Mouse (Mus musculus): ENCODE measurements around the gene Fam57b. TPM values are rescaled to one million over a fixed set of nuclear protein-coding genes. Genes with fewer than 3 reads are reported as not detected.

The Fam57b gene
- polyA plus RNA-seq, 1 experiment: 2.9 TPM

GRCm38 (mm10) chr7:126818818-126819217, 21.4 kb downstream of the Fam57b start:
- WGBS: 47% methylated on average over 1 of the region's 1 CpGs
- no peak for DNase-seq
- no peak for TF ChIP-seq POLR2A (IDR thresholded peaks at IDR 0.05; ENCODE audit: control insufficient read depth, extremely low read depth, insufficient read depth, low read length, poor library complexity)
- no peak for TF ChIP-seq CTCF (IDR thresholded peaks at IDR 0.05; ENCODE audit: borderline replicate concordance, control insufficient read depth, extremely low read depth, insufficient read depth, low read length, poor library complexity)
- Histone ChIP-seq H3K27me3 (ENCODE audit: control insufficient read depth, insufficient read depth, low read length) (no peaks in the 10 kb centered on the region), H3K4me3 (ENCODE audit: control insufficient read depth, insufficient read depth, low read length) (no peak overlapping the region), H3K4me1 (replicated peaks; ENCODE audit: control insufficient read depth, insufficient read depth, low read length) (peaks cover 4% of the 10 kb centered on the region), H3K36me3 (ENCODE audit: control insufficient read depth, insufficient read depth, low read length) (no peaks in the 10 kb centered on the region), H3K27ac (ENCODE audit: control insufficient read depth, insufficient read depth, low read length) (no peak overlapping the region)

DNA sequence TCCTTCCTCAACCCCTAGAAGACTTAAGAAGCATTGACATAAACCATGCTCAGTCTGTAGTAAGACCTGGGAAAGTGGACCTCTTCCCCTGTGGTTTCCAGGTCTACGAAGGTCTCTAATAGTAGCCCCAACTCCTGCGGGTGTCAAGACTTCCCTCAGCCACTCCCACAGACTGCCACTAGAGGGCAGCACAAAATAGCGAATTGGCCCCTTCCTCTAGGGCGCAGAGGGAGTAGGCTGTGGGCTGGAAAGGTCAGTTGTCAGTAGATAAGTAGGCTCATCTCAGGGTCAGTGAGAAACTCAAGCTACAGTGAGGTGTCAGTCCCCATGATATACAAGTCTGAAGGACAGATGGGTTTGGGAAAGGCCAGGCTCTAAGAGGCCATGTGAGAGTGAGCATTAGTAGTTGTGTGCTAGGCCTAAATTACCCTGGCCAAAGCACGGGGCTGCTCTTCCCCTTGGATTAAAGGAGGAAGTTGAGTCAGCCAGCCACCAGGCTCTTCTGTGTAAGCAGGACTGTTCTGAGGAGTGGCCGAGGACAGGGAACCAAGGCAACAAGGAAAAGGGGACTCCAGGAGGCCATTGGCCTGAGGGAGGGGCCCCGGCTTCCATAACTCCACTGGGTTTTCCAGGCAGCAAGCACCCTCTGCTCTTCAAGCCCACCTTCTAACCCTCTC, 24.5 kb downstream of the Fam57b start:
- 32% methylated on average over 7 of the region's 7 CpGs for WGBS
- no peaks in the 10 kb centered on the region for H3K4me1 ChIP-seq (replicated peaks; ENCODE audit: control insufficient read depth, insufficient read depth, low read length)
- no peak overlapping the region for H3K27ac ChIP-seq (ENCODE audit: control insufficient read depth, insufficient read depth, low read length)
- H3K36me3 ChIP-seq (ENCODE audit: control insufficient read depth, insufficient read depth, low read length): no peaks in the 10 kb centered on the region
- H3K4me3 ChIP-seq (ENCODE audit: control insufficient read depth, insufficient read depth, low read length): no peak overlapping the region
- H3K27me3 ChIP-seq (ENCODE audit: control insufficient read depth, insufficient read depth, low read length): no peaks in the 10 kb centered on the region; the same call in 1 of the 2 replicates
- TF ChIP-seq POLR2A (IDR thresholded peaks at IDR 0.05; ENCODE audit: control insufficient read depth, extremely low read depth, insufficient read depth, low read length, poor library complexity) (no peak), CTCF (IDR thresholded peaks at IDR 0.05; ENCODE audit: borderline replicate concordance, control insufficient read depth, extremely low read depth, insufficient read depth, low read length, poor library complexity) (peak; percentile 82; the same call in 1 of the 2 replicates)
- DNase-seq: peak; percentile 77

- H3K27me3 ChIP-seq (ENCODE audit: control insufficient read depth, insufficient read depth, low read length): no peaks in the 10 kb centered on the region; the same call in 1 of the 2 replicates
- 79% methylated on average over 9 of the region's 9 CpGs for WGBS
- TF ChIP-seq CTCF (IDR thresholded peaks at IDR 0.05; ENCODE audit: borderline replicate concordance, control insufficient read depth, extremely low read depth, insufficient read depth, low read length, poor library complexity): no peak
- no peak for TF ChIP-seq POLR2A (IDR thresholded peaks at IDR 0.05; ENCODE audit: control insufficient read depth, extremely low read depth, insufficient read depth, low read length, poor library complexity)
- H3K4me1 ChIP-seq (replicated peaks; ENCODE audit: control insufficient read depth, insufficient read depth, low read length): no peaks in the 10 kb centered on the region
- H3K36me3 ChIP-seq (ENCODE audit: control insufficient read depth, insufficient read depth, low read length): no peaks in the 10 kb centered on the region
- no peak for DNase-seq
- no peak overlapping the region for H3K4me3 ChIP-seq (ENCODE audit: control insufficient read depth, insufficient read depth, low read length)
- H3K27ac ChIP-seq (ENCODE audit: control insufficient read depth, insufficient read depth, low read length): no peak overlapping the region
Observed at GRCm38 (mm10) chr7:126822741-126823140, 25.3 kb downstream of the Fam57b start.

DNA sequence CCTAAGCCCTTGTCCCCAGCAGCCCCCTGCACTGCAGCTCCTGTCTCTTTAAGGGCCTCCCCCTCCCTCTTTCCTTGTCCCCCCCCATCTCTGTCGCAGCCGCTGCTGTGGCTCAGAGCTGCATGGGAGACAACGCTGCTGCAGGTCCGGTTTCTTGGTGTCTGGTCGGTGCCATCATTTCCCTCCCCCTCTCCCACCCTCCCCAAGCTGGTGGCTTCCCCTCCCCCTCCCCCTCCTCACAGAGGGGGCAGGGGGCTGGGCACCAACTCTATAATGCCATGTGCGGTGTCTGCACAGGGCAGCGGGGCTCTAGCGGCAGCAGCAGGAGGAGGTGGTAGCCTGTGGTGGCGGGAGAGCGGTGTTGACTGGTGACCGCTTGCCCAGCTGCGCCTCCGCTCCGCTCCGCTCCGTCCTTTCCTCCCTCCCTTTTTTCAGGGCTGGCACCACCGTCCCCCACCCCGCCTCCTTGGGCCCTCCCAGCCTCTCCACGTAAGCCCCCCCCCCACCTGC, 25.8 kb downstream of the Fam57b start:
- H3K27ac ChIP-seq (ENCODE audit: control insufficient read depth, insufficient read depth, low read length): no peak overlapping the region
- no peak overlapping the region for H3K4me3 ChIP-seq (ENCODE audit: control insufficient read depth, insufficient read depth, low read length)
- no peak for DNase-seq
- H3K4me1 ChIP-seq (replicated peaks; ENCODE audit: control insufficient read depth, insufficient read depth, low read length): no peaks in the 10 kb centered on the region
- H3K36me3 ChIP-seq (ENCODE audit: control insufficient read depth, insufficient read depth, low read length): no peaks in the 10 kb centered on the region
- TF ChIP-seq CTCF (IDR thresholded peaks at IDR 0.05; ENCODE audit: borderline replicate concordance, control insufficient read depth, extremely low read depth, insufficient read depth, low read length, poor library complexity) (no peak), POLR2A (IDR thresholded peaks at IDR 0.05; ENCODE audit: control insufficient read depth, extremely low read depth, insufficient read depth, low read length, poor library complexity) (no peak)
- 12% methylated on average over 19 of the region's 19 CpGs for WGBS
- H3K27me3 ChIP-seq (ENCODE audit: control insufficient read depth, insufficient read depth, low read length): no peaks in the 10 kb centered on the region; the same call in 1 of the 2 replicates

- Histone ChIP-seq H3K4me1 (replicated peaks; ENCODE audit: control insufficient read depth, insufficient read depth, low read length) (no peaks in the 10 kb centered on the region), H3K36me3 (ENCODE audit: control insufficient read depth, insufficient read depth, low read length) (no peaks in the 10 kb centered on the region), H3K27me3 (ENCODE audit: control insufficient read depth, insufficient read depth, low read length) (no peaks in the 10 kb centered on the region; the same call in 1 of the 2 replicates), H3K4me3 (ENCODE audit: control insufficient read depth, insufficient read depth, low read length) (no peak overlapping the region), H3K27ac (ENCODE audit: control insufficient read depth, insufficient read depth, low read length) (no peak overlapping the region)
- WGBS: 37% methylated on average over 10 of the region's 10 CpGs
- no peak for DNase-seq
- no peak for TF ChIP-seq CTCF (IDR thresholded peaks at IDR 0.05; ENCODE audit: borderline replicate concordance, control insufficient read depth, extremely low read depth, insufficient read depth, low read length, poor library complexity)
- TF ChIP-seq POLR2A (IDR thresholded peaks at IDR 0.05; ENCODE audit: control insufficient read depth, extremely low read depth, insufficient read depth, low read length, poor library complexity): no peak
Observed at GRCm38 (mm10) chr7:126823940-126824339, 26.5 kb downstream of the Fam57b start.

DNA sequence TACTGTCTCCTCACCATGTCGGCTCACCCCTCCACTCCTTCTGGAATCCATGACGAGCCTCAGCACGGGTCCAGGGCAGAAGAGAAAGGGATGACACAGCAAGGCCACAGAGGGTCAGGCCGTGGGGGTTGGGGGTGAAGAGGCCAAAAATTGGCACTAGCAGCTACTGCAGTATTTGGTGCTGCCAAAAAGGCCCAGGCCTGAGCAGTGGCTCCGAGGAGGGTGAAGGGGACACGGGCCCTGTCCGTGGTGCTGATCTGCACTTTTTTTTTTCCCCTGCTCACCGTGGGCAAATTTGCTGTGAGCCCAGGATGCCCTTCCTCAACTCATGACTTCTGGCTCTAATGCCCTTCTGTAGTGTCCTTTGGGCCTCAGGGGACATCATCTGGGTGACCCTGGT, 27.9 kb downstream of the Fam57b start:
- no peak overlapping the region for H3K27ac ChIP-seq (ENCODE audit: control insufficient read depth, insufficient read depth, low read length)
- H3K4me3 ChIP-seq (ENCODE audit: control insufficient read depth, insufficient read depth, low read length): no peak overlapping the region
- no peaks in the 10 kb centered on the region for H3K4me1 ChIP-seq (replicated peaks; ENCODE audit: control insufficient read depth, insufficient read depth, low read length)
- 28% methylated on average over 8 of the region's 8 CpGs for WGBS
- no peak for DNase-seq
- no peaks in the 10 kb centered on the region for H3K36me3 ChIP-seq (ENCODE audit: control insufficient read depth, insufficient read depth, low read length)
- TF ChIP-seq POLR2A (IDR thresholded peaks at IDR 0.05; ENCODE audit: control insufficient read depth, extremely low read depth, insufficient read depth, low read length, poor library complexity): no peak
- no peak for TF ChIP-seq CTCF (IDR thresholded peaks at IDR 0.05; ENCODE audit: borderline replicate concordance, control insufficient read depth, extremely low read depth, insufficient read depth, low read length, poor library complexity)
- H3K27me3 ChIP-seq (ENCODE audit: control insufficient read depth, insufficient read depth, low read length): no peaks in the 10 kb centered on the region; the same call in 1 of the 2 replicates

Data from thymus, adult 2 months (tissue).